Mouse (Mus musculus) megakaryocyte, embryonic 14.5 days (primary cell): ENCODE data around the gene Pdik1l.

Source experiments
- FLI1 ChIP-seq: IDR thresholded peaks from 2 replicates; pipeline ENCODE4 v1.6.1; 2012; ENCODE audit warnings: low read length, inconsistent platforms, mixed read lengths
- GATA1 ChIP-seq: IDR thresholded peaks from 3 replicates; pipeline ENCODE4 v1.6.1; 2012; ENCODE audit warnings: mixed read lengths, low read length, inconsistent platforms, borderline replicate concordance

DNA sequence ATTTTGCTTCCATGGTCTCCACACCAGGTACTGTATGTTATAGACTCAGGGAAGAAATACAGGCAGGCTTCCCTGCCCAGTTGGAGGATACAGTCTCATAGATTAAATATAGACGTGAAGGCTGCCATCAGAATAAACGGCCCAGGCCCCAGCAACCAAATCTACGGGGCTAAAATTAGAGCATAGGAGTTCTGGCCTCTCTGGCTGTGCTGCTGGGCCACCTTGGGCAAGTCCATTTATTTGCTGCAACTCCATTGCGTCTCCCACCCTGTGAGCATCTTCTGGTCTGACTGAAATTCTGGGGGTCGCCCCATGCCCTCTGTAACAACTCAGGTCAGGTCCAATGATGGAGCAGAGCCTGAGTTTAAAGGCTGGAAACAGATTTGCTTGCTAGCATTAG is 31.4 kb upstream of the Pdik1l start:
- TF ChIP-seq GATA1 (no peak), FLI1 (no peak)
